Comparison of ENCODE assay signal across 14 mouse cellular contexts in the genomic region with DNA sequence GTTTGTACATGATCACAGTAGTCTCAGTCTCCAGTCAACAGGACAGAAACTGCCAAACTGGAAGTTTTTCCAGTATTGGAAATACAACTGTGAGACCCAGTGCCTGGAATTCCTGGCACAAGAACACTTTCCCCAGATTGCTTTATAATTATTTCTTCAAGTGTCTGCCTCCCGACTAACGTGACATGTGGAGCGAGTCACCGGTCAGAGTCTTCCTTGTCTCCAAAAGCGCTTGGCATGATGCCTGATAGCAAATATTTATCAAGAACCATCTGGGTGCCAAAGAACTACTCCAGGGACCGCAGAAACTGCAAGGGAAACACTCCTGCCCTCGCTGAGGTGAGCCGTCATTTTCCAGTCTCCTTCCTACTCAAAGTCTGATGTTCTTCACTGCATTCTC. TPM values are rescaled to one million over a fixed set of nuclear protein-coding genes. Genes with fewer than 3 reads are reported as not detected.
DNase-seq lines count a peak whose midpoint lies in the region; ATAC-seq and TF ChIP-seq lines count a peak whose summit lies in the region.
"Had no signal": no experiment of that assay in that cellular context is flagged by ENCODE, and none has a peak within 500 bp of the region (broad histone marks: within the 10 kb centered on the region; RNA-seq: fewer than 3 reads in every experiment).

No protein-coding gene starts in this region.

- H3K27ac ChIP-seq in lung, postnatal 0 days (ENCODE audit: low read length), result no peak overlapping the region
- H3K27ac ChIP-seq in heart, embryonic 11.5 days (ENCODE audit: low read depth, low read length), result no peak overlapping the region
- H3K27ac ChIP-seq: heart, embryonic 15.5 days; hindbrain, embryonic 15.5 days; liver, embryonic 13.5 days; midbrain, embryonic 10.5 days had no signal

- WGBS in lung, postnatal 0 days, result 9% methylated on average over 8 of the region's 8 CpGs
- WGBS in heart, embryonic 11.5 days (ENCODE audit: insufficient replicate concordance), result 71% methylated on average over 8 of the region's 8 CpGs

- no peaks in the 10 kb centered on the region for H3K27me3 ChIP-seq in lung, postnatal 0 days (replicated peaks; ENCODE audit: insufficient read depth, low read length)
- no peaks in the 10 kb centered on the region for H3K27me3 ChIP-seq in heart, embryonic 11.5 days (ENCODE audit: control insufficient read depth, insufficient read depth, low read length)
- H3K27me3 ChIP-seq: heart, embryonic 15.5 days; hindbrain, embryonic 15.5 days; liver, embryonic 13.5 days had no signal

- H3K4me3 ChIP-seq in lung, postnatal 0 days (ENCODE audit: low read depth, low read length), result no peak overlapping the region
- H3K4me3 ChIP-seq in heart, embryonic 11.5 days (ENCODE audit: low read depth, low read length), result no peak overlapping the region
- H3K4me3 ChIP-seq: heart, embryonic 15.5 days; hindbrain, embryonic 15.5 days; liver, embryonic 13.5 days; midbrain, embryonic 10.5 days had no signal

- peak; percentile 63 for DNase-seq in kidney, adult 9 months
- DNase-seq in kidney, adult 11 months, result no peak
- DNase-seq in Muller cell, postnatal 12 days (ENCODE audit: inconsistent ontology term), result peak; percentile 47
- peak; percentile 86 for DNase-seq in brain, embryonic 14.5 days (ENCODE audit: low read depth)
- DNase-seq in lung, postnatal 0 days (ENCODE audit: low spot score), result peak; percentile 89
- no peak for DNase-seq in spleen, postnatal 14 days (ENCODE audit: low spot score in 2 of 2)
- DNase-seq: adrenal gland, postnatal 10 days; cerebellum, adult 11-12 months; liver, embryonic 13.5 days; right cerebral cortex, postnatal 4 days had no signal

- no peak for TF ChIP-seq POLR2A in brain, embryonic 14.5 days (IDR thresholded peaks at IDR 0.05; ENCODE audit: borderline replicate concordance, extremely low read depth, insufficient read depth, insufficient read length, poor library complexity, severe bottlenecking)

- TF ChIP-seq CTCF in brain, embryonic 14.5 days (IDR thresholded peaks at IDR 0.05; ENCODE audit: borderline replicate concordance, extremely low read depth, insufficient read depth, insufficient read length), result no peak
- no peak for TF ChIP-seq CTCF in lung, postnatal 0 days (IDR thresholded peaks at IDR 0.05)

- H3K36me3 ChIP-seq in lung, postnatal 0 days (ENCODE audit: insufficient read depth, low read length), result no peaks in the 10 kb centered on the region
- no peaks in the 10 kb centered on the region for H3K36me3 ChIP-seq in heart, embryonic 11.5 days (ENCODE audit: control insufficient read depth, insufficient read depth, low read length)
- H3K36me3 ChIP-seq: heart, embryonic 15.5 days; hindbrain, embryonic 15.5 days; liver, embryonic 13.5 days; midbrain, embryonic 10.5 days had no signal

- no peak overlapping the region for H3K4me2 ChIP-seq in lung, postnatal 0 days (replicated peaks; ENCODE audit: low read depth, low read length)
- H3K4me2 ChIP-seq in heart, embryonic 11.5 days, result no peak overlapping the region
- H3K4me2 ChIP-seq: heart, embryonic 15.5 days; hindbrain, embryonic 15.5 days; liver, embryonic 13.5 days had no signal

- peak; percentile 51; the same call in 1 of the 2 replicates for TF ChIP-seq EP300 in lung, postnatal 0 days (IDR thresholded peaks at IDR 0.05)

- H3K9me3 ChIP-seq in lung, postnatal 0 days (ENCODE audit: low read length), result no peaks in the 10 kb centered on the region
- no peaks in the 10 kb centered on the region for H3K9me3 ChIP-seq in heart, embryonic 11.5 days (replicated peaks; ENCODE audit: control insufficient read depth, low read length)
- H3K9me3 ChIP-seq: heart, embryonic 15.5 days; hindbrain, embryonic 15.5 days; liver, embryonic 13.5 days; midbrain, embryonic 10.5 days had no signal

- no peaks in the 10 kb centered on the region for H3K4me1 ChIP-seq in lung, postnatal 0 days (ENCODE audit: insufficient read depth, low read depth, low read length)
- H3K4me1 ChIP-seq in heart, embryonic 11.5 days (ENCODE audit: control insufficient read depth, insufficient read depth, low read length), result no peaks in the 10 kb centered on the region
- H3K4me1 ChIP-seq: heart, embryonic 15.5 days; liver, embryonic 13.5 days; midbrain, embryonic 10.5 days had no signal

- ATAC-seq in lung, postnatal 0 days, result peak; percentile 83
- ATAC-seq in heart, embryonic 11.5 days (replicated peaks; ENCODE audit: insufficient number of reproducible peaks, low FRiP score, low TSS enrichment), result no peak

- H3K9ac ChIP-seq in lung, postnatal 0 days (replicated peaks; ENCODE audit: low read depth), result no peak overlapping the region
- H3K9ac ChIP-seq in heart, embryonic 11.5 days (ENCODE audit: low read depth, low read length), result no peak overlapping the region
- H3K9ac ChIP-seq: heart, embryonic 15.5 days; hindbrain, embryonic 15.5 days; liver, embryonic 13.5 days had no signal

RNA-seq across cellular contexts. Expression of gene Bend4, which starts 45.6 kb away (rescaled TPM):
- 4.6 and 9.5 TPM in 2 replicates for polyA plus RNA-seq in brain, embryonic 14.5 days (2012; rRNA removed)
- 3.5 and 3.6 TPM in 2 replicates for polyA plus RNA-seq in lung, postnatal 0 days (2015; fragmentation: Nextera tagmentation; extraction: Ambion mirVana)
- polyA plus RNA-seq in heart, embryonic 11.5 days (2014; fragmentation: Nextera tagmentation; extraction: Ambion mirVana), result 24.8 and 25.7 TPM in 2 replicates

Comparison
In these comparisons a context has a peak if more than half of its experiments do, and no peak if none do; other contexts are left out.
1. DNase-seq: peak in kidney, adult 9 months (single experiment), Muller cell, postnatal 12 days (single experiment), brain, embryonic 14.5 days (single experiment) and lung, postnatal 0 days (single experiment); none in kidney, adult 11 months (single experiment) and spleen, postnatal 14 days (0 of 2).